13 mouse cellular contexts compared by ENCODE assay signal in the genomic region with DNA sequence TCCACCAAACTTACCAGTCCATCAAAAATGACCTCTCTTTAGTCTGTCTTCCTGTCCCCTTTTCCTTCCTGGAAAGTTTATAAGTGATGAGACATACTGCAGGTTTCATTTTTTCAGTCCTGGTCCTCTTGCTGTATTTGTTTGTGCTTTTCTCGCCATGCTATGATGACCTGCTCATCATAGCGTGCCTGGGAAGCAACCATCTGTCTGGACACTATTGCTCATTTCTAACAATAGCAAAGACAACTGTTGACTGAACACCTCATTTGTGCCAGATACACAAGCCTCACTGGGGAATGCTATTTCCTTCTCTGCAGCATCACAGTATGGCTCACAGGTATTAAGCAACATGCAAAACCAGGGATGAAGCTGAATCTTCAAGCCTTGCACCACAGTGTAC.
"Had no signal": no experiment of that assay in that cellular context is flagged by ENCODE, and none has a peak within 500 bp of the region (broad histone marks: within the 10 kb centered on the region; RNA-seq: fewer than 3 reads in every experiment).

No protein-coding gene starts in this region.

- H3K4me1 ChIP-seq: midbrain, embryonic 10.5 days; neural tube, embryonic 12.5 days had no signal

- H3K27me3 ChIP-seq: limb, embryonic 13.5 days; neural tube, embryonic 12.5 days had no signal

- H3K9me3 ChIP-seq: limb, embryonic 13.5 days; midbrain, embryonic 10.5 days; neural tube, embryonic 12.5 days had no signal

- DNase-seq: kidney, postnatal 25 days; left cerebral cortex, postnatal 4 days; lung, embryonic 14.5 days; lung, postnatal 10 days; lung, postnatal 4 days; midbrain, embryonic 14.5 days; right cerebral cortex, postnatal 14 days; thymus, postnatal 36 days had no signal

- H3K36me3 ChIP-seq: limb, embryonic 13.5 days; midbrain, embryonic 10.5 days; neural tube, embryonic 12.5 days had no signal

- H3K4me2 ChIP-seq: limb, embryonic 13.5 days; liver, embryonic 11.5 days; lung, embryonic 14.5 days; neural tube, embryonic 12.5 days had no signal

- H3K27ac ChIP-seq: limb, embryonic 13.5 days; midbrain, embryonic 10.5 days; neural tube, embryonic 12.5 days had no signal

- H3K9ac ChIP-seq: limb, embryonic 13.5 days; lung, embryonic 14.5 days; neural tube, embryonic 12.5 days had no signal

- H3K4me3 ChIP-seq: limb, embryonic 13.5 days; midbrain, embryonic 10.5 days; myocyte; neural tube, embryonic 12.5 days had no signal
